Mouse (Mus musculus): ENCODE data around the gene Arhgap31. TPM values are rescaled to one million over a fixed set of nuclear protein-coding genes. Genes with fewer than 3 reads are reported as not detected.

Gene Arhgap31
- polyA plus RNA-seq, 1 experiment from 2014 or later = 5.4 TPM

DNA sequence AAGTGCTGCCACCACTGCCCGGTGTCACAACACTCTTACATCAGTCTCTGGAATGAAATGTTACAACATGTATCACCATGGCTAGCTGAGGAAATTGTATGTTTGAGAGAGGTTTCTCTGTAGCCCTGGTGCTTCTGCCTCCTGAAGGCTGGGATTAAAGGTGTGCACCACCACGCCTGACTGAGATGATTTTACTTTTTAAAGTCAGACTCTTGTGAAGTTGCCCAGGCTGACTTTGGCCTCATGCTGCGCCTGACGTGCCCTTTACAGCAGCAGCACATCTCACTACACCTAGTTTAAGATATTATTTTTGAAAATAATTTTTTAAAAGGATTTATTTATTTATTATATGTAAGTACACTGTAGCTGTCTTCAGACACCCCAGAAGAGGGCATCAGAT, 120.1 kb downstream of the Arhgap31 start:
- DNase-seq (ENCODE audit: low spot score) = no peak
- no peaks in the 10 kb centered on the region for H3K27me3 ChIP-seq (ENCODE audit: control insufficient read depth, insufficient read depth, low read length)
- H3K36me3 ChIP-seq (ENCODE audit: control insufficient read depth, insufficient read depth, low read length) = no peaks in the 10 kb centered on the region; the same call in 1 of the 2 replicates
- no peaks in the 10 kb centered on the region for H3K4me1 ChIP-seq (ENCODE audit: control insufficient read depth, insufficient read depth, low read length)
- no peak overlapping the region for H3K4me2 ChIP-seq (ENCODE audit: low read depth, severe bottlenecking)
- H3K4me3 ChIP-seq (ENCODE audit: low read depth, low read length) = no peak overlapping the region
- H3K9ac ChIP-seq (ENCODE audit: low read length) = no peak overlapping the region
- no peak overlapping the region for H3K27ac ChIP-seq (replicated peaks; ENCODE audit: low read depth, low read length)
- no peaks in the 10 kb centered on the region for H3K9me3 ChIP-seq (ENCODE audit: control insufficient read depth, low read length)
- WGBS = 90% methylated on average over 4 of the region's 4 CpGs
- ATAC-seq (ENCODE audit: insufficient number of reproducible peaks, low FRiP score, low TSS enrichment, low read depth) = no peak

DNA sequence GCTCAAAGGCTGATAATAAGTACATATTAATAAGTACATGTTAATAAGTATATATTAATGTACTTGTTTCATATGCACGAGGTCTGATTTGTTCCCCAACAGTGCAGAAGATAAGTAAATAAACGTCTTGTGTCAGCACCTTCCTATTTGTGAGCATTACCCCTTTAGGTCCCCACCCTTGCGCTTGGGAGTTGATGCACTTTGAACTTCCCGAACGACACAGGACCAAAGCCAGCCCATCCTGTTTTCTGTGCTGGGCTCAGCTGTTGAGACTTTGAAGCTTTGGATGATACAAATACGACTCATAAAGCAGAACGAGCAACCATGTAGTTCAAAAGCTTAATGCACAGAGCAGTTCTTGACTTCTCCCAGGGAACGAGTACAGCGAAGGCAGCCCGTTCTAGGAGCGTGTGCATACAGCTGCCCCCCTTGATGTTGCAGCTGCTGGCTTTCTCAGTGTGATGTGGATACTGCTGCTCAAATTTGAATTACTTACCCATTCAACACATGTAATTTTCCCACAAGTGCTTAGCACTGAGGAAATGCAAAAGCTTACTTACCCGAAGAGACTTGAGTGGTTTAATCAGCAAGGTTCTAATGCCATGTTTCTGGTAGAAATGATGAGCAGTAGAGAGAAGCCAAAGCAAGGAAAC, 120.9 kb downstream of the Arhgap31 start:
- Histone ChIP-seq H3K9me3 (ENCODE audit: control insufficient read depth, low read length) (no peaks in the 10 kb centered on the region), H3K36me3 (ENCODE audit: control insufficient read depth, insufficient read depth, low read length) (no peaks in the 10 kb centered on the region; the same call in 1 of the 2 replicates), H3K27me3 (ENCODE audit: control insufficient read depth, insufficient read depth, low read length) (no peaks in the 10 kb centered on the region), H3K4me3 (ENCODE audit: low read depth, low read length) (no peak overlapping the region), H3K4me1 (ENCODE audit: control insufficient read depth, insufficient read depth, low read length) (no peaks in the 10 kb centered on the region), H3K4me2 (ENCODE audit: low read depth, severe bottlenecking) (no peak overlapping the region), H3K27ac (replicated peaks; ENCODE audit: low read depth, low read length) (no peak overlapping the region), H3K9ac (ENCODE audit: low read length) (no peak overlapping the region)
- no peak for DNase-seq (ENCODE audit: low spot score)
- WGBS = 91% methylated on average over 12 of the region's 12 CpGs
- ATAC-seq (ENCODE audit: insufficient number of reproducible peaks, low FRiP score, low TSS enrichment, low read depth) = no peak

DNA sequence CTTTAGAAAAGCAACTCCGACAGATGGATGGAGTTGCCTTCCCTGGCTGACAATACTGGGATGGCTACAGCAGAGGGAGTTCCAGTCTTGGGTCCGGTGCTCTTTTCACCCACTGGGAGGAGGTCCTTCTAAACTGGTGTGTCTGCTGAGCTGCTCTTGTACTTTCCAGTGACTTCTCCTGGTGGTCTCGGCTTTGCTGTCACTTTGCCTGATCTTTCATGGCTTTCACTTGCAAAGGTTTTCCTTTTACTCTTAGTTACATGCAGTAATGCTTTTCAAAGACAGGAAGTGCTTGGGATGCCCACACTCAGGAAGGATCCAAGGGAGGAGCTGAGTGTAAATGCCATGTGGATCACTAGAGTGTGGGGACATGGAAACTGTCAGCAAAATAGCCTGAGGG, 121.6 kb downstream of the Arhgap31 start:
- no peaks in the 10 kb centered on the region for H3K9me3 ChIP-seq (ENCODE audit: control insufficient read depth, low read length)
- H3K27me3 ChIP-seq (ENCODE audit: control insufficient read depth, insufficient read depth, low read length) = no peaks in the 10 kb centered on the region
- no peak overlapping the region for H3K9ac ChIP-seq (ENCODE audit: low read length)
- no peak overlapping the region for H3K4me2 ChIP-seq (ENCODE audit: low read depth, severe bottlenecking)
- no peak overlapping the region for H3K4me3 ChIP-seq (ENCODE audit: low read depth, low read length)
- 90% methylated on average over 3 of the region's 3 CpGs for WGBS
- H3K27ac ChIP-seq (replicated peaks; ENCODE audit: low read depth, low read length) = no peak overlapping the region
- DNase-seq (ENCODE audit: low spot score) (no peak), ATAC-seq (ENCODE audit: insufficient number of reproducible peaks, low FRiP score, low TSS enrichment, low read depth) (no peak)
- no peaks in the 10 kb centered on the region; the same call in 1 of the 2 replicates for H3K36me3 ChIP-seq (ENCODE audit: control insufficient read depth, insufficient read depth, low read length)
- H3K4me1 ChIP-seq (ENCODE audit: control insufficient read depth, insufficient read depth, low read length) = no peaks in the 10 kb centered on the region

DNA sequence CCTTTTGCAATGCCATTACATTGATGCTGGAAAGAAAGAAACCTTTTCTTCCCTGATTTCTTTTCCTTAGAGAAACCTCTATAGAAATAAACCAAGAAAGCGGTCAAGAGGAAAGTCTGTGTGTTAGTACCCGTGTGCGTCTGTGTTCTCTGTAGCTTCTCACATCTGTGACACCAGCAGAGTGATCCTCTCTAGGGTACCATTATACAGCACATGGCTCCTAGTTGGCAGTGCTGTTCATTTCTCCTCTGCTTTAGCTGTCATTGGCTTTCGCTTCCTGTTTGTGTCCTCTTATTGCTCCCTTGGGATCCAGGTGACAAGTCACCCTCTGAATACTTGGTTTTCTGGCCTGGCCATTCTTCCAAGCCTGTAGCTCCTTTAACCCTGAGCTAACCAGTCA, 125.5 kb downstream of the Arhgap31 start:
- DNase-seq (ENCODE audit: low spot score) = no peak
- Histone ChIP-seq H3K9ac (ENCODE audit: low read length) (no peak overlapping the region), H3K4me3 (ENCODE audit: low read depth, low read length) (no peak overlapping the region), H3K9me3 (ENCODE audit: control insufficient read depth, low read length) (no peaks in the 10 kb centered on the region), H3K4me2 (ENCODE audit: low read depth, severe bottlenecking) (no peak overlapping the region), H3K4me1 (ENCODE audit: control insufficient read depth, insufficient read depth, low read length) (no peaks in the 10 kb centered on the region), H3K36me3 (ENCODE audit: control insufficient read depth, insufficient read depth, low read length) (peaks cover 13% of the 10 kb centered on the region; the same call in 1 of the 2 replicates), H3K27me3 (ENCODE audit: control insufficient read depth, insufficient read depth, low read length) (no peaks in the 10 kb centered on the region), H3K27ac (replicated peaks; ENCODE audit: low read depth, low read length) (no peak overlapping the region)
- ATAC-seq (ENCODE audit: insufficient number of reproducible peaks, low FRiP score, low TSS enrichment, low read depth) = no peak
- WGBS = 96% methylated on average over 4 of the region's 4 CpGs

DNA sequence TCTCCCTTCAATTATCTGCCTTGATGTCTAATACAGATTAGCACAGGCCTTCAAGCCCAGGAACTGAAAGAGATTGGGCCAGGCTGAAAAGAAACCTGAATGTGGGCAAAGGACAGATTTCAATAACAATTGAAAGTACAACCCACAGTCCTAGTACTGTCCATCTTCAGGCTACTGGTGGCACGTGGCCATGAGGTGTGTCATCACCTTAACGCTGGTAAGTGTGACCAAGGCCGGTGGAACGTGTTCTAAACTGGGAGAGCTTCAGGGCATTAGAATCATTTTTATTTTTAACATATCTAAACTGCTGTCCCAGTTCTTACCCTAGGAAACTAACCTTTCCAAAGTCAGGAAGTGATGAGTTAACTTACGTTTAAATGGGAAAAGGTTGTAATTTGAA, 125.9 kb downstream of the Arhgap31 start:
- H3K9me3 ChIP-seq (ENCODE audit: control insufficient read depth, low read length) = no peaks in the 10 kb centered on the region
- peaks cover 13% of the 10 kb centered on the region; the same call in 1 of the 2 replicates for H3K36me3 ChIP-seq (ENCODE audit: control insufficient read depth, insufficient read depth, low read length)
- no peak for ATAC-seq (ENCODE audit: insufficient number of reproducible peaks, low FRiP score, low TSS enrichment, low read depth)
- no peak overlapping the region for H3K4me2 ChIP-seq (ENCODE audit: low read depth, severe bottlenecking)
- no peaks in the 10 kb centered on the region for H3K27me3 ChIP-seq (ENCODE audit: control insufficient read depth, insufficient read depth, low read length)
- H3K4me3 ChIP-seq (ENCODE audit: low read depth, low read length) = no peak overlapping the region
- H3K4me1 ChIP-seq (ENCODE audit: control insufficient read depth, insufficient read depth, low read length) = no peaks in the 10 kb centered on the region
- H3K9ac ChIP-seq (ENCODE audit: low read length) = no peak overlapping the region
- 94% methylated on average over 5 of the region's 5 CpGs for WGBS
- H3K27ac ChIP-seq (replicated peaks; ENCODE audit: low read depth, low read length) = no peak overlapping the region
- DNase-seq (ENCODE audit: low spot score) = no peak

DNA sequence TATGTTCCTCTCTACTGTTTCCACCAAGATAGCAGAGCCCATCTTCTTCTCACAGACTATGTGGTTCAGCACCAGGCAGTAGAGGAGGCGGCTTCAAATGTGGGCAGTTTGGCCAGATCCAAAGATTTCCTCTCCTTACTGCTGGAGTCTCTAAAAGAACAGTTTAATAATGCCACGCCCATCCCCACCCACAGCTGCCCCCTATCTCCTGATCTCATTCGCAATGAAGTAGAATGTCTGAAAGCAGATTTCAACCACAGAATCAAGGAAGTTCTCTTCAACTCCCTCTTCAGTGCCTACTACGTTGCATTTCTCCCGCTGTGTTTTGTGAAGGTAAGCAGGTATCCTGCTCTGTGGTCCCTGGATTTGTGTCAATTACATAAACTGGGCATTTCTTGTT, 127.9 kb downstream of the Arhgap31 start:
- DNase-seq (ENCODE audit: low spot score) = no peak
- WGBS = 87% methylated on average over 5 of the region's 5 CpGs
- Histone ChIP-seq H3K27me3 (ENCODE audit: control insufficient read depth, insufficient read depth, low read length) (no peaks in the 10 kb centered on the region), H3K9ac (ENCODE audit: low read length) (no peak overlapping the region), H3K36me3 (ENCODE audit: control insufficient read depth, insufficient read depth, low read length) (peaks cover 15% of the 10 kb centered on the region; the same call in 1 of the 2 replicates), H3K4me1 (ENCODE audit: control insufficient read depth, insufficient read depth, low read length) (no peaks in the 10 kb centered on the region), H3K4me2 (ENCODE audit: low read depth, severe bottlenecking) (no peak overlapping the region), H3K4me3 (ENCODE audit: low read depth, low read length) (no peak overlapping the region), H3K9me3 (ENCODE audit: control insufficient read depth, low read length) (no peaks in the 10 kb centered on the region), H3K27ac (replicated peaks; ENCODE audit: low read depth, low read length) (no peak overlapping the region)
- ATAC-seq (ENCODE audit: insufficient number of reproducible peaks, low FRiP score, low TSS enrichment, low read depth) = no peak

DNA sequence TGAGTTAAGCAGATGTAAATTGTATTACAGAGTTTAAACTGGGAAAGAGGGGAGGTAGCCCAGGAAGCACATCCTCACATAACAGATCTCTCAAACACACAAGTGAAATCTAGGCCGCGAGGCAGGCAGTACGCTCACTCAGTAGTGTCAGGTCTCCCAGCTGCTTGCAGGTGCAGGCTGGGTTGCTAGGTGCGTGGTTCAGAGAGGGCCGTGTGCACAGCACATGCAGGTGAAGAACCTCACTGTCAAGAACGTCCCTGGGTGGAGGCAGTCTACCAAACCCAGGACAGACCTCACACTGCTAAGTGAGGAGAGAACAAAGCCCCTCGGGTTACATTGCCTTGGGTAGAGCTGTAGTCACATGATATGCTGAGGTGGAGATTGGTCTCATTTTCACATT, 128.3 kb downstream of the Arhgap31 start:
- H3K9ac ChIP-seq (ENCODE audit: low read length) = no peak overlapping the region
- H3K27me3 ChIP-seq (ENCODE audit: control insufficient read depth, insufficient read depth, low read length) = no peaks in the 10 kb centered on the region
- no peak overlapping the region for H3K27ac ChIP-seq (replicated peaks; ENCODE audit: low read depth, low read length)
- no peak overlapping the region for H3K4me3 ChIP-seq (ENCODE audit: low read depth, low read length)
- 90% methylated on average over 7 of the region's 7 CpGs for WGBS
- peaks cover 16% of the 10 kb centered on the region; the same call in 1 of the 2 replicates for H3K36me3 ChIP-seq (ENCODE audit: control insufficient read depth, insufficient read depth, low read length)
- H3K9me3 ChIP-seq (ENCODE audit: control insufficient read depth, low read length) = no peaks in the 10 kb centered on the region
- DNase-seq (ENCODE audit: low spot score) = no peak
- ATAC-seq (ENCODE audit: insufficient number of reproducible peaks, low FRiP score, low TSS enrichment, low read depth) = no peak
- no peak overlapping the region for H3K4me2 ChIP-seq (ENCODE audit: low read depth, severe bottlenecking)
- H3K4me1 ChIP-seq (ENCODE audit: control insufficient read depth, insufficient read depth, low read length) = no peaks in the 10 kb centered on the region

DNA sequence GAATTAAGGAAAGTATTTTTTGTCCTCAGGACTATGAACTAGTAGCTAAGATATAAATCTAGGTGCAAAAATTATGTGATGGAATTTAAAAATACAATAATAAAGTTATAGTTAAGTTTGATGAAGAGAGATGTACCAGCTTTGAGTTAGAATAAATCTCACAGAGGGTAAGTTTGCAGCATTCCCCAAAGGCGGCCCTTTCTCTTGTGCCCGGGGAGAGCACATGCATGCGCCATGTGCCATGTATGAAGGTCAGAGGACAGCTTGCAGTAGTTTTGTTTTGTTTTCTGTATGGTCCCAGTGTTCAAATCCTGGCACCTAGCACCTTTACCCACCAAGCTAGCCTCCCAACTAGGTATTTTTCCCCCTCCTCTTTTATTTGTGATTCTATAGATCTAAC, 141.6 kb downstream of the Arhgap31 start:
- DNase-seq (ENCODE audit: low spot score) (no peak), ATAC-seq (ENCODE audit: insufficient number of reproducible peaks, low FRiP score, low TSS enrichment, low read depth) (no peak)
- Histone ChIP-seq H3K4me3 (ENCODE audit: low read depth, low read length) (no peak overlapping the region), H3K4me1 (ENCODE audit: control insufficient read depth, insufficient read depth, low read length) (no peaks in the 10 kb centered on the region), H3K9me3 (ENCODE audit: control insufficient read depth, low read length) (no peaks in the 10 kb centered on the region), H3K27me3 (ENCODE audit: control insufficient read depth, insufficient read depth, low read length) (no peaks in the 10 kb centered on the region), H3K27ac (replicated peaks; ENCODE audit: low read depth, low read length) (no peak overlapping the region), H3K36me3 (ENCODE audit: control insufficient read depth, insufficient read depth, low read length) (peaks cover 14% of the 10 kb centered on the region; the same call in 1 of the 2 replicates), H3K4me2 (ENCODE audit: low read depth, severe bottlenecking) (no peak overlapping the region), H3K9ac (ENCODE audit: low read length) (no peak overlapping the region)
- 96% methylated on average over 3 of the region's 3 CpGs for whole genome bisulfite sequencing

DNA sequence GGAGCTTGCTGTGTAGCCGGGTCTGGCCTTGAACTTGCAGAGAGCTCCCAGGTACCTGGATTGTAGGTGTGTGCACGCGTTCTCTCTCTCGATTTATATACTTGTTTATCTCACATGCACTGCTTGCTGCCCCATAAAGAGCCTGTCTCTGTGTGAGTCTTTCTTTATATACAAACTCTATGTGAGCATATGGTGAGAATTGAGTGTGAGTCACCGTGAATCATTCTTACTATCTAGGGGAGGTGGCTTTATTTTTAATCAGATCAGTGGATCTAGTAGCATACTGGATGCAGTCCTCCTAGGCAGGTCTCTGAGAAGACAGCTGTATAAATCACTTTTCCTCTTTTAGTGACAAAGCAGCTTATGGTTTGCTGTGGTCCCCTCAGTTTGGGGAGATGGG, 144.9 kb downstream of the Arhgap31 start:
- 93% methylated on average over 5 of the region's 5 CpGs for WGBS
- ATAC-seq (ENCODE audit: insufficient number of reproducible peaks, low FRiP score, low TSS enrichment, low read depth) (no peak), DNase-seq (ENCODE audit: low spot score) (no peak)
- Histone ChIP-seq H3K27me3 (ENCODE audit: control insufficient read depth, insufficient read depth, low read length) (no peaks in the 10 kb centered on the region), H3K4me2 (ENCODE audit: low read depth, severe bottlenecking) (no peak overlapping the region), H3K36me3 (ENCODE audit: control insufficient read depth, insufficient read depth, low read length) (peaks cover 12% of the 10 kb centered on the region; the same call in 1 of the 2 replicates), H3K4me3 (ENCODE audit: low read depth, low read length) (no peak overlapping the region), H3K9ac (ENCODE audit: low read length) (no peak overlapping the region), H3K4me1 (ENCODE audit: control insufficient read depth, insufficient read depth, low read length) (no peaks in the 10 kb centered on the region), H3K27ac (replicated peaks; ENCODE audit: low read depth, low read length) (no peak overlapping the region), H3K9me3 (ENCODE audit: control insufficient read depth, low read length) (no peaks in the 10 kb centered on the region)

All from limb, embryonic 11.5 days (tissue).